Mouse (Mus musculus): ENCODE results near the gene Gm12830. TPM values are rescaled to one million over a fixed set of nuclear protein-coding genes. Genes with fewer than 3 reads are reported as not detected.

The Gm12830 gene
- polyA plus RNA-seq, 1 experiment = not detected

GRCm38 (mm10) chr4:114853968-114854367 is 32.4 kb downstream of the Gm12830 start:
- Histone ChIP-seq H3ac (ENCODE audit: control insufficient read depth, insufficient read length) (no peak overlapping the region), H3K36me3 (ENCODE audit: control insufficient read depth, insufficient read depth) (no peaks in the 10 kb centered on the region), H3K4me3 (no peak overlapping the region), H3K27me3 (ENCODE audit: control insufficient read depth, insufficient read depth, insufficient read length) (no peaks in the 10 kb centered on the region), H3K4me2 (ENCODE audit: low read depth) (no peak overlapping the region), H3K79me2 (ENCODE audit: control insufficient read depth, insufficient read depth) (no peaks in the 10 kb centered on the region)
- no peak for TF ChIP-seq TCF12 (IDR thresholded peaks at IDR 0.05; ENCODE audit: insufficient read depth, poor library complexity, severe bottlenecking)
- no peak for TF ChIP-seq MYOG (IDR thresholded peaks at IDR 0.05; ENCODE audit: control insufficient read depth in 1 of 3, insufficient read depth in 1 of 3, insufficient read length in 2 of 3, low read depth in 2 of 3)
- no peak for TF ChIP-seq REST (IDR thresholded peaks at IDR 0.05; ENCODE audit: insufficient read depth, insufficient read length)
- TF ChIP-seq USF1 (IDR thresholded peaks at IDR 0.05; ENCODE audit: low read depth) = no peak
- TF ChIP-seq MYOD1 (IDR thresholded peaks at IDR 0.05; ENCODE audit: control insufficient read depth in 1 of 3, insufficient read length in 2 of 3, low read depth in 2 of 3) = no peak
- TF ChIP-seq POLR2A (IDR thresholded peaks at IDR 0.05; ENCODE audit: insufficient read length, low read depth) = no peak
- TF ChIP-seq E2F4 (IDR thresholded peaks at IDR 0.05; ENCODE audit: insufficient read depth) = no peak
- TF ChIP-seq CEBPB (IDR thresholded peaks at IDR 0.05; ENCODE audit: insufficient read depth, poor library complexity, severe bottlenecking) = no peak
- TF ChIP-seq MAX (IDR thresholded peaks at IDR 0.05; ENCODE audit: low read depth) = no peak

GRCm38 (mm10) chr4:114858426-114858825 is 36.9 kb downstream of the Gm12830 start:
- Histone ChIP-seq H3K36me3 (ENCODE audit: control insufficient read depth, insufficient read depth) (no peaks in the 10 kb centered on the region), H3K79me2 (ENCODE audit: control insufficient read depth, insufficient read depth) (no peaks in the 10 kb centered on the region), H3K27me3 (ENCODE audit: control insufficient read depth, insufficient read depth, insufficient read length) (peaks cover 4% of the 10 kb centered on the region), H3K4me2 (ENCODE audit: low read depth) (no peak overlapping the region), H3ac (ENCODE audit: control insufficient read depth, insufficient read length) (no peak overlapping the region), H3K4me3 (no peak overlapping the region)
- TF ChIP-seq POLR2A (IDR thresholded peaks at IDR 0.05; ENCODE audit: insufficient read length, low read depth) = no peak
- no peak for TF ChIP-seq TCF12 (IDR thresholded peaks at IDR 0.05; ENCODE audit: insufficient read depth, poor library complexity, severe bottlenecking)
- no peak for TF ChIP-seq POLR2AphosphoS2 (IDR thresholded peaks at IDR 0.05; ENCODE audit: insufficient read length, low read depth)
- TF ChIP-seq TCF3 (IDR thresholded peaks at IDR 0.05; ENCODE audit: insufficient read length, low read depth) = no peak
- TF ChIP-seq MYOG (IDR thresholded peaks at IDR 0.05; ENCODE audit: control insufficient read depth in 1 of 3, insufficient read depth in 1 of 3, insufficient read length in 2 of 3, low read depth in 2 of 3) = no peak
- TF ChIP-seq CEBPB (IDR thresholded peaks at IDR 0.05; ENCODE audit: insufficient read depth, poor library complexity, severe bottlenecking) = no peak
- no peak for TF ChIP-seq MYOD1 (IDR thresholded peaks at IDR 0.05; ENCODE audit: control insufficient read depth in 1 of 3, insufficient read length in 2 of 3, low read depth in 2 of 3)
- no peak for TF ChIP-seq MAX (IDR thresholded peaks at IDR 0.05; ENCODE audit: low read depth)
- no peak for TF ChIP-seq SRF (IDR thresholded peaks at IDR 0.05; ENCODE audit: control insufficient read depth, insufficient read length, low read depth)
- TF ChIP-seq REST (IDR thresholded peaks at IDR 0.05; ENCODE audit: insufficient read depth, insufficient read length) = no peak
- TF ChIP-seq USF1 (IDR thresholded peaks at IDR 0.05; ENCODE audit: low read depth) = no peak
- no peak for TF ChIP-seq E2F4 (IDR thresholded peaks at IDR 0.05; ENCODE audit: insufficient read depth)

- Histone ChIP-seq H3K4me3 (no peak overlapping the region), H3K36me3 (ENCODE audit: control insufficient read depth, insufficient read depth) (no peaks in the 10 kb centered on the region), H3K27me3 (ENCODE audit: control insufficient read depth, insufficient read depth, insufficient read length) (peaks cover 4% of the 10 kb centered on the region), H3K79me2 (ENCODE audit: control insufficient read depth, insufficient read depth) (no peaks in the 10 kb centered on the region), H3ac (ENCODE audit: control insufficient read depth, insufficient read length) (no peak overlapping the region), H3K4me2 (ENCODE audit: low read depth) (no peak overlapping the region)
- no peak for TF ChIP-seq MYOD1 (IDR thresholded peaks at IDR 0.05; ENCODE audit: control insufficient read depth in 1 of 3, insufficient read length in 2 of 3, low read depth in 2 of 3)
Measured at GRCm38 (mm10) chr4:114863166-114863565, 41.6 kb downstream of the Gm12830 start.

GRCm38 (mm10) chr4:114869765-114870490 is 48.4 kb downstream of the Gm12830 start:
- H3K27me3 ChIP-seq (ENCODE audit: control insufficient read depth, insufficient read depth, insufficient read length) = no peaks in the 10 kb centered on the region
- TF ChIP-seq SRF (IDR thresholded peaks at IDR 0.05; ENCODE audit: control insufficient read depth, insufficient read length, low read depth) = no peak
- no peak for TF ChIP-seq POLR2A (IDR thresholded peaks at IDR 0.05; ENCODE audit: insufficient read length, low read depth)
- no peak for TF ChIP-seq TCF3 (IDR thresholded peaks at IDR 0.05; ENCODE audit: insufficient read length, low read depth)
- TF ChIP-seq TCF12 (IDR thresholded peaks at IDR 0.05; ENCODE audit: insufficient read depth, poor library complexity, severe bottlenecking) = no peak
- TF ChIP-seq POLR2AphosphoS2 (IDR thresholded peaks at IDR 0.05; ENCODE audit: insufficient read length, low read depth) = no peak
- TF ChIP-seq E2F4 (IDR thresholded peaks at IDR 0.05; ENCODE audit: insufficient read depth) = no peak
- no peak for TF ChIP-seq USF1 (IDR thresholded peaks at IDR 0.05; ENCODE audit: low read depth)
- no peak for TF ChIP-seq MAX (IDR thresholded peaks at IDR 0.05; ENCODE audit: low read depth)
- TF ChIP-seq MYOG (IDR thresholded peaks at IDR 0.05; ENCODE audit: control insufficient read depth in 1 of 3, insufficient read depth in 1 of 3, insufficient read length in 2 of 3, low read depth in 2 of 3) = no peak
- no peak for TF ChIP-seq CEBPB (IDR thresholded peaks at IDR 0.05; ENCODE audit: insufficient read depth, poor library complexity, severe bottlenecking)
- H3ac ChIP-seq (ENCODE audit: control insufficient read depth, insufficient read length) = no peak overlapping the region
- no peaks in the 10 kb centered on the region for H3K79me2 ChIP-seq (ENCODE audit: control insufficient read depth, insufficient read depth)
- no peak overlapping the region for H3K4me2 ChIP-seq (ENCODE audit: low read depth)
- H3K4me3 ChIP-seq = no peak overlapping the region
- no peaks in the 10 kb centered on the region for H3K36me3 ChIP-seq (ENCODE audit: control insufficient read depth, insufficient read depth)

- no peaks in the 10 kb centered on the region for H3K27me3 ChIP-seq (ENCODE audit: control insufficient read depth, insufficient read depth, insufficient read length)
- H3K79me2 ChIP-seq (ENCODE audit: control insufficient read depth, insufficient read depth) = no peaks in the 10 kb centered on the region
- H3K4me2 ChIP-seq (ENCODE audit: low read depth) = no peak overlapping the region
- TF ChIP-seq MYOG (IDR thresholded peaks at IDR 0.05; ENCODE audit: control insufficient read depth in 1 of 3, insufficient read depth in 1 of 3, insufficient read length in 2 of 3, low read depth in 2 of 3) (no peak), POLR2A (IDR thresholded peaks at IDR 0.05; ENCODE audit: insufficient read length, low read depth) (no peak), CEBPB (IDR thresholded peaks at IDR 0.05; ENCODE audit: insufficient read depth, poor library complexity, severe bottlenecking) (no peak), SRF (IDR thresholded peaks at IDR 0.05; ENCODE audit: control insufficient read depth, insufficient read length, low read depth) (no peak), REST (IDR thresholded peaks at IDR 0.05; ENCODE audit: insufficient read depth, insufficient read length) (no peak), TCF3 (IDR thresholded peaks at IDR 0.05; ENCODE audit: insufficient read length, low read depth) (no peak), TCF12 (IDR thresholded peaks at IDR 0.05; ENCODE audit: insufficient read depth, poor library complexity, severe bottlenecking) (no peak), USF1 (IDR thresholded peaks at IDR 0.05; ENCODE audit: low read depth) (no peak), E2F4 (IDR thresholded peaks at IDR 0.05; ENCODE audit: insufficient read depth) (no peak), POLR2AphosphoS2 (IDR thresholded peaks at IDR 0.05; ENCODE audit: insufficient read length, low read depth) (no peak)
- H3ac ChIP-seq (ENCODE audit: control insufficient read depth, insufficient read length) = no peak overlapping the region
- H3K4me3 ChIP-seq = no peak overlapping the region
- H3K36me3 ChIP-seq (ENCODE audit: control insufficient read depth, insufficient read depth) = no peaks in the 10 kb centered on the region
Measured at GRCm38 (mm10) chr4:114876441-114876972, 55.0 kb downstream of the Gm12830 start.

All from myocyte (in vitro differentiated cells).